Mouse (Mus musculus) heart, adult 2 months (tissue): ENCODE results near the gene Wbp11.

Source experiments
- CTCF ChIP-seq: fragments of 200-600 bp; IDR thresholded peaks from 2 replicates; pipeline ENCODE4 v1.8.1; 2022; ENCODE audit warnings: antibody characterized with exemption, mild to moderate bottlenecking, moderate library complexity
- EP300 ChIP-seq: fragments of 200-500 bp; IDR thresholded peaks from 2 replicates; pipeline ENCODE4 v1.6.1; 2011; ENCODE audit warnings: low read depth, low read length, control low read depth; ENCODE audit not compliant: insufficient read depth
- POLR2A ChIP-seq: fragments of 200-500 bp; IDR thresholded peaks from 2 replicates; pipeline ENCODE4 v1.6.1; 2011; ENCODE audit warnings: mild to moderate bottlenecking, low read depth, low read length, control low read depth; ENCODE audit not compliant: insufficient read depth

- no peak for TF ChIP-seq CTCF
- no peak for TF ChIP-seq EP300
- no peak for TF ChIP-seq POLR2A
Measured at GRCm38 (mm10) chr6:136831712-136832111, 3.7 kb upstream of the Wbp11 start.
